Mouse (Mus musculus): ENCODE measurements around the gene Gabra5. TPM values are rescaled to one million over a fixed set of nuclear protein-coding genes. Genes with fewer than 3 reads are reported as not detected.

Gabra5 gene
- total RNA-seq (2015; ENCODE audit: low replicate concordance) = not detected in 2 replicates
- total RNA-seq (2017; ENCODE audit: low replicate concordance) = not detected in 2 replicates

DNA sequence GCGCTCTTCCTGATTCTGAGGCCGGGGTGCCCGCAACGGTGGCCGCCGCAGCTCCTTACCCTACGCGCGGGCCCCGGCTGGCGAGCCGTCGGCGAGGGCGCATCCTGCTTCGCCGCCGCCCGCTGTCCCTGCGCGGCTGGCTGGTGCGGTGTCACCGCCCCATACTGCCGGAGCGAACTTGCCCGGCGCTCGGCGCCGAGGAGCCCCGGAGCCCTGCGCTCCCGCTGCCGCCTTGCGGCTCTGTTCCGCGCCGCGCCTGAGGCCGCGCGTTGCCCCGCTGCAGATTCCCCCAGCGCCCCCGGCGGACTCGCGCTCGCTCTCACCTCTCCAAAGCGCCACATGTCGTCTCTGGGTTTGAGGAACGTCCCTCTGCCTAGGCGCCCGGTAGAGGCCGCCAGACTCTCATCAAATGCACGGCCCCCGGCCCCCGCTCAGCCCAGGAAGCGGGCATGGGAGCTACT is at the start of gene Gabra5:
Gene Gabra5 (minus strand): TSS at position 379 of the 461 bp plus-strand sequence.
- ATAC-seq (replicated peaks; ENCODE audit: low FRiP score, poor library complexity, severe bottlenecking) = no peak

DNA sequence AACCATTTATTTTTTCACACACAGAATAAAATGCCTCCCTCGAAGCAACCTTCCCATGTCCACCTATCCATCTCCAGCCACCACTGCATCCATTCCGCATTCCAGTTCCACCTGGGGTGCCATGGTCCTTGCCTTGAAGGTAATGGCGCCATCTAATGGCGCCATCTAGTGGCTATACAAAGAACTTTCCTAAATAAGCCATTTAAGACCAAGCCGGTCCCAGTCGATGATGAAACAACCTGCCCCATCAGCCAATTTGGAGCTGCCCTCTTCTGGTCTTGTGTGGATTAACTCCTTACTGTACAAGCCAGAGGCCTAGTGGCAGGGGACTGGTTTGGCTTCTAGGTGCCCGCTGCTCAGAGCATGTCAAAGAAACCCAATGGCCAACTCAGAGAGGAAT is 28.7 kb upstream of the Gabra5 start:
- no peak for ATAC-seq (replicated peaks; ENCODE audit: low FRiP score, poor library complexity, severe bottlenecking)

DNA sequence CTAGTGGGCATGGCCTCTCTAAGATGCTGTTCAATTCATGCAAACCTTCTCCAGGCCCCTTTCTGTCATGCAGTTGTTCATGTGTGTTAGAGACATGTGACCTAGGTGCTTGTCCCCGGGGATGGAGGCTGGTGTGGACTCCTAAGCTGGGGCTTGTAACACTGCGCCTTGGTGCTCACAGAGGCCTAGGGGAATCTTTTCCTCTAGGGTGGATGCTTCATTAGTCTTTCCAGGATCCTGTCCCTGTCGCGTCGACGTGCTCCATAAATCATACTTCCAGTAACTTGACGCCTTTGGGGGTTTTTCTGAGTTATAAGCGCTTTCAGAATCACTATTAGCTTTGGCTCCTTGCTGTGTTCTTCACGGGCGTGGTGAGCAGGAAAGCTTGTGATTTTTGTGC is 22.8 kb upstream of the Gabra5 start:
- no peak for ATAC-seq (replicated peaks; ENCODE audit: low FRiP score, poor library complexity, severe bottlenecking)

DNA sequence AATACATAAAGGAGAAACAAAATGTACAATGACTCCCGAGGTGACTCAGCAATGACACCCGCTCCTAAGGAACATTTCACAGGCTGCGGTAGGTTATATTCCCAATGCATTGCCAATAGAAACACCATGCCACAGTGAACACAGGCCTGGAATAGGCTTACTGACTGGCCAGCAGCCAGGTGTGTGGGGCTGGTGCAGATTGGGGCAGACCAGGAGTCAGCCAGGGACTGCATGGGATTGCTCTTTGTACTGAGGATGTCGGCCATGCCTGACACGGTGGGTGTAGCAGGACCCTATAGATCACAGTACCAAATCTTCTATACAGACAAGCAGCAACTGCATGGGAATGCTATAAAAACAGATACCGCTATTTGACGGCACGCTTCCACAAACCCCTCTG is 20.1 kb upstream of the Gabra5 start:
- no peak for ATAC-seq (replicated peaks; ENCODE audit: low FRiP score, poor library complexity, severe bottlenecking)

DNA sequence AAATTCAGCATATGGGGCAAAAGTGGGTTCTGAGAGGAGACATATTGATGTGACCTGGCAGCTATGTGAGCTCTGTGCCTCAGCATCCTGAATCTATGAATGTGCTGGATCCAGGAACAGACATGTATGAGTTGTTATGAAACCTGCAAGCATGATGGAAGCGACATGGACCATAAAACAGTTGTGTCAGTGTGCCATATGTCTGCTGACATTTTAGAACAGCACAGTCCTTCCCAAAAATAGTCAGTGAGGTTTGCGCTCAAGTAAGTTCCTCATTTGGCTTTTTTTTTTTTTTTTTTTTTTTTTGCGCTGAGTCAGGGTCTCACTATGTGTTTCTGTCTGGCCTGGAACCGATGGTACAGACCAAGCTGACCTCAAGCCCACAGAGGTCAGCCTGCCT is 19.6 kb upstream of the Gabra5 start:
- no peak for ATAC-seq (replicated peaks; ENCODE audit: low FRiP score, poor library complexity, severe bottlenecking)

DNA sequence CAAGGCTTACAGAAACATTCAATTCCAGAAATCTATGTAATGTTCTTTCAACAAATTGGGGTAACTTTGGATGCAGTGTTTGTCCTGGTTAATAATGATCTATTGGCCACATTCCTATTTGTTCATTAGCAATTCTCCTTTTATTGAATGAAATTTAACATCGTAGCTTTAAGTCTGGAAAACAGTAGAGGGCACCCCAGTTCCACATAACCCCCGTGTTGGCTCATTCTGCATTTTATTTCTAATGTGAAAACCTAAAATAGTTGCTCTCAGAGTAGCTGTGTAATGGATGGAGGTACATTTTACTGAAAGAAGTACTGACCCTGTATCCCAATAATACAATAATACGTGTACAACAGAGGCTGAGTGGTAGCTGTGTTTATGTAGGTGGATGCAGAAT is 3.1 kb upstream of the Gabra5 start:
- no peak for ATAC-seq (replicated peaks; ENCODE audit: low FRiP score, poor library complexity, severe bottlenecking)

DNA sequence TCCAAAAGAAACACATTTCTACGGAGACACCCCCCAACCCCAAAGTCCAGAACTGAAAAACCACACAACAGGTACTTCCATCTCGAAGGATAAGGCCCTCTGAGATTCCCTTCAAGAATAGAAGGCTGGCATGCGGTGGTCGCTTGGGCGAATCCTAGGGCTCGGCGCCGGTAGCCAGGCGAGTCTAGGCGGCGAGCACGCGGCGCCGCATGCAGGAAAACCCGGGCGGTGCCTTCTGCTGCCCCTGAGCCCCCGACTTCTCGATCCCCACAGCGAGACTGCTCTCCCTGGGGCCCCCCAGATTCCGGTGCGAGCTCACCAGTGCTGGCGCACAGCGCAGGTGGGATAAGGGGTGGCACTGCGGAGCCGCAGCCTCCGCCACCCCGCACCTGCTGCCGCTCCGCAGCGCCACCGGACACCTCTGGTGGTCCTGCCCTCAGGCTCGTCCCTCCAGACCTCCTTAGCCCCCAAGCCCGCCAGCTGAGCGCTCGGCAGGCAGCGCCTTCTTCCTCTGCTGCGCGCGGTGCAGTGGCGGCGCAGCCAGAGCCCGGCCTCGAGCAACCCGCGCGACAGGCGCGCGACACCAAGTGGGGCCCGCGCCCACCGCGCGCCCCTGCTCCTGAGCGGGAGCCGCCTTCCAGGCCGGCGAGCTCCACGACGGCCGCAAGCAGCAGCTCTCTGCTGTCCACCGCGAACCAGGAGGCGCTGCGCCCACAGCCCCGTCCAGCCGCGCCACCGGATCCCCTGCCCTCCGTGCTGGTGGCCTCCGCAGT is 813 bp downstream of the Gabra5 start:
- no peak for ATAC-seq (replicated peaks; ENCODE audit: low FRiP score, poor library complexity, severe bottlenecking)

DNA sequence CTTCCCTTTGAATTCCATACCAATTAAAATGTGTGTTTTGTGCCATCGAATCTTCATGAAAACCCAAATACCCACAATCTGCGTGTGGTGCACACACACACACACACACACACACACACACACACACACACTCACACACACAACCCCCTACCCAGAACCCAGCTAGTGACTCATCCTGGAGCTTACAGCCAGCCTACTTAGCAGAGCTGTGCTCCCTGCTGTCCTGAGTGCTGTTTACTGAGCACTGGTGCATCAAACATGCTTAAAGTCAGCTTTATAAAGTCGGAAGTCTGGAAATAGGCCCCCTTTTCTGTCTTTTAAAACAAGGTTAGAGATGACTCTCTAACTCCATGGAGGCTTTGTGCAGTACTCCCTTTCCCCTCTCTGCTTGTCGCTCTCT is 7.0 kb downstream of the Gabra5 start:
- no peak for ATAC-seq (replicated peaks; ENCODE audit: low FRiP score, poor library complexity, severe bottlenecking)

DNA sequence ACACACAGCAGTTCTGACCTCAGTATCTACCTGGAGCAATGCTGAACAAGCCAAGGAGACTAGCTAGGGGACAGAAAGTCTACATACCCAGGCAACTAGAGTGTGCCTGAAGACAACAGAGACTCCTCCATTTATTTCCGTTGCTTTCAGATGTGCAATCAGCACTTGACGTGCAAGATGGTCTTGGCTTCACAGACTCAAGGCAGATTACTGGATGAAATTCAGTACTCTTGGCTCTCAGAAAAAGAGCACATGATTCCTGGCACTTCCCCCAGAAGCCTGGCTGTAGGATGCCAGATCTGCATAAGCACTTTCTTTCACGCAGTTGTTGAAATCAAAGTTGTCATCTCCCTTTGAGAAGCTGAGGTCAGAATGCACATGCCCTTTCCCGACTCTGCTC is 18.1 kb downstream of the Gabra5 start:
- no peak for ATAC-seq (replicated peaks; ENCODE audit: low FRiP score, poor library complexity, severe bottlenecking)

DNA sequence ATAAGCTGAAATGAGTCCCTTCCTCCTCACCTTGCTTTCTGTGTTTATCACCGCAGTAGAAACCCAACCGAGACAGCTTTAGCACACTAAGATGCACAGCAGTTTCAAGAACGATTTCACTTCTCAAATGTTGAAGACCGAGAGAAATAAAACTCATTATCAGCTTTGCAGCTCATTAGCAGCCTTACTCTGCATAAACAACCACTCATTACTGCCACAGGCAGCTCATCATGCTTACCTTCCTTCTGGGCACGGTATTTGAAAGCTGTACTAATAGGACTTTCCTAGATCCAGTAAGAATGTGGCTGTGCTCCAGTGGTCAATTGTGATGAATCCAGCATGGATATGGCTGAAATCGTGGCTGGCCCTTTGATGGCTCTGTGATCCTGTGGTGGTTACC is 23.0 kb downstream of the Gabra5 start:
- ATAC-seq (replicated peaks; ENCODE audit: low FRiP score, poor library complexity, severe bottlenecking) = no peak

DNA sequence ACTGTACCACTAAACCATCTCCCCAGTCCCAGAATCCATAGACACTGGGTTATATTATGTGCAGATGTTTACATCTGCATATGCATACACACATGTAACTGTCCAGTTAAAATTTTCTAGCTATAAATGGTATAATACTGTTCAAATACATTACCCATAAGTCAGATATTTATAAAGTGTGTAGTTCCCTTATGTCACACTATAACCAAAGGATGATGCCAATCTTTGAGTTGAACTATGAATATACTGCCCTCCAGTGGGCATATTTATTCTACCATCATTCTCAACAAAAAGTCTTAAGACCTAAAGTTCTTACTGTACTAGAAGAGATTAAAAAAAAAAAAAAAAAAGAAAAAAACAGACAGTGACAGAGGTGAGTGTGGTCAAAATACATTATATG is 27.0 kb downstream of the Gabra5 start:
- ATAC-seq (replicated peaks; ENCODE audit: low FRiP score, poor library complexity, severe bottlenecking) = no peak

DNA sequence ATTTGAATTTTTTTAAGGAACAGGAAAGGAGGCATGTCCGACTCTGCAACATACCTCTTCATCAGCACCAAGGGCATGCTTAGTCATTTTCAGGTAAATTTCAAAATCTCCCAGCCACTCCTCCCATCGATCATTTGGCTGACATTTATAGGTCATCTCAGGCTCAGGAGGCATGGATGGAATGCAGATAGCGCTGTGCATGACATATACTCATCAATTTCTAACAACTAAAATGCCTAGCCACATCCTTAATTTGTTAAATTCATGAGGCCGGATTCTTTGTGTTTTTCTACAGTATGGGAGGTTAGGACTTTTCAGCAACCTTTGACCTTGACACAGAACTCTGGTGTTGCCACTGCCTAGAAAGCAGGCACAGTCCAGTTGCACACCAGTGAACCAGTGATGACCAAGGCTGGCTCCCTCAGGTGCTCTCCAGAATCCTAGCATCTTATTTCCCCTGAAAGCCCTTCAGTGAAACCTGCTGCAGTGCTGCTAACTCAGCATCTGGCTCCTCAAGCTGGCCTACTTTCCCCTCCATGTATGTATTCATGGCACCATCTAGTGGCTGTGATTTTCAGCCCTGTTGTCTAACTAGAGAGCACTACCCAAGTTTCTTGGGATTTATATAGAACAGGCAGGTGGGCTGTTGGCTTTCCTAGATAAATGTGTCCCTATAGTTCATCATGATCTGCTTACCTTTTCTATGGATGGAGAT is 35.9 kb downstream of the Gabra5 start:
- ATAC-seq (replicated peaks; ENCODE audit: low FRiP score, poor library complexity, severe bottlenecking) = no peak

DNA sequence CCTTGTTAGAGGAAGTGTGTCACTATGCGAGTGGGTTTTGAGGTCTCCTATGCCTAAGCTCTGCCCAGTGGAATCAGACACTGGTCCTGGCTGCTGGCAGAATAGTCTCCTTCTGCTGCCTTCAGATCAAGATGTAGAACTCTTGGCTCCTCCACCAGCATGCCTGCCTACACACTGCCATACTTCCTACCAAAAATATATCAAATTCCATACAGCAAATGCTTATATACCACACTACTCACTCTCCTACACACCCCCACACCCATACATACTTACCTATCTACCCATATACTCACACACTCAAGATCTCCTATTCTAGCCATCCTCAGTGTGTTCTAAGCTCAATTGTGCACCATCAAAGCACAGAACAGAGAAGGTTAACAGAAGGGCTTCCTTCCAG is 38.5 kb downstream of the Gabra5 start:
- ATAC-seq (replicated peaks; ENCODE audit: low FRiP score, poor library complexity, severe bottlenecking) = no peak

DNA sequence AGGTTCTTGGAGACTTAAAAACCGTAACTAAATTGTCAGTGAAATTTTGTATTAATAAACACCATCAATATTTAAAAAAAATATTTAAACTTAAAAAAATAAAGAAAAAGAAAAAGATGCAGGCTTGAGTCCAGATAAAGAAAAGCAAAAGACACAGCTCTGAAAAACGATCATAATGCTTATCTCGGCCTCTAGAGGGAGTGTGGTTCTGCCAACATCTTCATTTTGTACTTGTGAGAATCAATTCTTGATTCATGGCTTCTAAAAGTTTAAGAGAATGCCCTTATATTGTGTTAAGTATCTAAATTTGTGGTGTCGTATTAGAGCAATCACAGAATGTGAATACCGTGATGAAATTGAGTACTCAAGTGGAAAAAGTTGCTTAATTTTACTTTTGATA is 49.5 kb downstream of the Gabra5 start:
- no peak for ATAC-seq (replicated peaks; ENCODE audit: low FRiP score, poor library complexity, severe bottlenecking)

DNA sequence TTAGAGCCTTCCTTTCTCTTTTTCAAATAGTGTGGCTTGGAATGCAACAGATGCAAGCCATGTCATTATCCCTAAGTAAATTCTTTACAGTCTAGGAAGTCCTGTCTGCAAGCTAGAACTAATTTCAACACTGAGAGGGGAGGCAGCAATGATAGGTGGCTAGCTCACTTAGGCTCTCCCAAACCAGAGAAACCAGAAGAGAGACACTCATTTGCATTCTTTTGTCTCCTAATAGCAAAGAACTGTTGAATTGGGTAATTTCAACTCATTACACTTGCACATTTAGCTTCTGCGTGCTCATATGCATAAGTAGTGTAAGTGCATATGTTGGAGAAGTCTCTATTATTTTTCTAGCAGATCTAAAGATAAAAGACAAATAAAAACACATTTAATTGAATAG is 61.6 kb downstream of the Gabra5 start:
- ATAC-seq (replicated peaks; ENCODE audit: low FRiP score, poor library complexity, severe bottlenecking) = no peak

DNA sequence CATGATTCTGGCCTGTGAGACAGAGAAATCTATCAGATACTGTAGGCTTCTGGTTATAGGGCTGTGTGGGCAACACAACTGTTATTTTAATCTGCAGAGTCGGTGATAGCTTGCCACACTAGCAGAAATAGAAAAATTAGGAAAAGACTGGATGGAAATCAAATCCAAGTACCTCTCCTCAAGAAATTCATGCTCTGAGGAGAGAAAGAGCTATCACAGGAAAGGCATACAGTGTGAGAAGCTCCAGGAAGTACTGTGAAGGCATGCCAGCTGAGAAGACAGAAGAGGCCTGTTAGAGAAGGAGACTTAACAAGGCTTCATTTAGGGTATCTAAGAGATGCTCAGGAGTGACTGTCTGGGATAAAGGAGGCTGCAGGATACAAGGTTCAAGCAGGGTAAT is 87.2 kb downstream of the Gabra5 start:
- ATAC-seq (replicated peaks; ENCODE audit: low FRiP score, poor library complexity, severe bottlenecking) = no peak

DNA sequence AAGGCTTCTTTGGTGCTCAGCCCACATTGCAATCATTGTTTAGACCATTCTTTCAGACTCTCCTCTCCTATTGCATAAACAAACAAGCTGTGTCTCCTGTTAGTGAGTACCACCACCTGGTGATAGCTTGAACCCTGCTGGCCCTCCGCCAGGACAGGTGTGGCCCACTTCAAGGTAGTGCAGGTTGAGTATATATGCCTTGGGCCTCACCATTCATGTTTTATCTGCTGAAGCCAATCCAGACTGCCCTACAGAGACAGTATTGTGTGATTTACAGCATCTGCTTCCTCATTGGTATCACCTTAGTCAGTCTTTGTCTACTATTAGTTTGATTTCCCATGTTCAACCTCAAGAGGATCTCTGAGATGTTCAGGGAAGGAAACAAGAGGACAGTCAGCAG is 88.8 kb downstream of the Gabra5 start:
- ATAC-seq (replicated peaks; ENCODE audit: low FRiP score, poor library complexity, severe bottlenecking) = no peak

DNA sequence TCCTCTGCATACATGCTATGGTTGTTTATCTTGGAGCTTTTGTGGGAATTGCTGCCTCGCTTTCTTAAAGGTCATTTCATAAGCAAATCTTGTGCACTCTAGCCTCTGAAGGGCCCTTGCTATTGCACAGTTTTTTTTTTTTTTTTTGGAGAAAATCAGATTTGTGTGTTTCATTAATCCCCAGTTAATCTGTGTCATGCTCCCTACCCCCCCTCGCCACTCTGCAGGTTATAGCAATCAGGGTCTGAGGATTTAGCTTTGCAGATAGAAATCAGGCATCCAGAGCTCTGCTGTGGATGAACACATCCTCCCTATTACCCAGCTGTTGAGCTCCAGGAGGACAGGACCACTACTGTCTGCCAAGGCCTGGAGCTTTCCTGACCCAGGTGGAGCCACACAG is 90.5 kb downstream of the Gabra5 start, which contains the start of gene Gabrb3:
Gene Gabrb3 (plus strand): TSS at position 301 of the 400 bp plus-strand sequence.
- ATAC-seq (replicated peaks; ENCODE audit: low FRiP score, poor library complexity, severe bottlenecking) = no peak

DNA sequence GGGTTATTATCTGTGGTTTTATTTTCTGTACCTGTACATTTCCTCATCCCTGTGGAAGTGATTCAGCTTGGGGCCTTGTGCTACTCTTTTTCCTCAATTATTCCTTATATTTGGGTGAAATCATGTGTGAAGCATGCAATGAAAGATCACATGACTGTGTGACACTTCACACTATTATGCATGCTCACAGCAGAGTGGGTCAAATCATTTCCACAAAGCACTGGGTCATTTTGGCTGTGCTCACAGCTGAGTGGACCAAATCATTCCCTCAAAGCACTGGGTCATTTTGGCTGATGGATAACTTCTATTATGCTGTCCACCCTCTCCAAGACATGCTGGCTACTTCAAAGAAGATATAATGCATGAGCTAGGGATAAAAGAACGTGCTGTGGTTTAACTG is 97.0 kb downstream of the Gabra5 start:
- no peak for ATAC-seq (replicated peaks; ENCODE audit: low FRiP score, poor library complexity, severe bottlenecking)

DNA sequence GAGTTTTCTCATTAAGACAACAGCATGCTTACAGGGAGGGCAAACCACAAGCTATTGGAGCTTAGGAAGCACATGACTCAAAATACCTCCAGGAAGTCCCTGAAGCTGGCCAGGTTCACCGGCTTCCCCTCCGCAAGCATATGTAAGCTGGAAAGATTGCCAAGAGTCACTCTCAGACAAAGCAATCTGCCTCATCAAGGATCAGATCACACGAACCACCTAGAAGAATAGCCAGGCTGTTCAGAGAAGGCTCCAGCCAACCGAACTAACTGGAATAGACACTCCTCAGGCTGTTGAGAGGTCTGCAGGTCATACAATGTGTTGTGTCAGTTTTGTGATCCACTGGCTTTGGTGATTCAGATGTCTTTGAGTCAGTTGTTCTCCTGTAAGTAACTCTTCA is 98.7 kb downstream of the Gabra5 start:
- ATAC-seq (replicated peaks; ENCODE audit: low FRiP score, poor library complexity, severe bottlenecking) = no peak

DNA sequence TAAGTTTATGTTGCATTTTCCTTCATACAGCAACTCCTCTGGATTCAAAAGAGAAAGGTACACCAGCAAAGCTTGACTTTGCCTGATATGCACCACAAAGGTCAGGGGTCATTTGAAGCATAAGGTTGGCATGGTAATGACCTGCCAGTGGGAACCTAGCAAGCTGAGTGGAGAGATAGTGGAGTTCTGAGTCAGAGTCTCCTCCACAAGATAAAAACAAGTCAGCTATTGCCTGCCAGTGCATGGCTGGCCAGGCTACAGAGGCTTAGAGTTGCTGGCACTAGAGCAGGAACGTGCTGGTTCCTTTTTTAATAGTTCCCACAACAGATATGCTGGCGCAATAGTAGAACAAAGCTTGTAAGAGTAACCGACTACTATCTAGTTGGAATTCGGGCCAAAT is 116.3 kb downstream of the Gabra5 start:
- no peak for ATAC-seq (replicated peaks; ENCODE audit: low FRiP score, poor library complexity, severe bottlenecking)

Measured in erythroid progenitor cell, adult 5-6 weeks (primary cell).